Mouse (Mus musculus): ENCODE measurements around the gene Exoc6b. TPM values are rescaled to one million over a fixed set of nuclear protein-coding genes. Genes with fewer than 3 reads are reported as not detected.

Exoc6b gene
- total RNA-seq, 2 experiments from 2014 or later, result 14.0 to 16.3 TPM

- H3K27ac ChIP-seq, result no peak overlapping the region
- intact Hi-C loops (cut with DNase I), result loop anchor here (5.0 kb wide), 1 partner anchor 320 kb away; no protein-coding TSS in a partner anchor
- H3K4me3 ChIP-seq, result no peak overlapping the region
- no peak for DNase-seq
- no peak for TF ChIP-seq CTCF (IDR thresholded peaks at IDR 0.05)
Observed at GRCm38 (mm10) chr6:84581833-84582445, 487.4 kb downstream of the Exoc6b start.

GRCm38 (mm10) chr6:84580979-84581832, 488.1 kb downstream of the Exoc6b start:
- Histone ChIP-seq H3K4me3 (no peak overlapping the region), H3K27ac (no peak overlapping the region)
- DNase-seq, result no peak
- intact Hi-C loops (cut with DNase I), result loop anchor here (5.0 kb wide), 1 partner anchor 319 kb away; no protein-coding TSS in a partner anchor
- no peak for TF ChIP-seq CTCF (IDR thresholded peaks at IDR 0.05)

- TF ChIP-seq CTCF (IDR thresholded peaks at IDR 0.05), result no peak
Observed at GRCm38 (mm10) chr6:84579508-84579907, 489.8 kb downstream of the Exoc6b start.

GRCm38 (mm10) chr6:84578928-84579327, 490.4 kb downstream of the Exoc6b start:
- no peak for DNase-seq
- no peak overlapping the region for H3K27ac ChIP-seq
- peak; percentile 73 for TF ChIP-seq CTCF (IDR thresholded peaks at IDR 0.05)
- H3K4me3 ChIP-seq, result no peak overlapping the region
- intact Hi-C loops (cut with DNase I), result no loop called here

More at GRCm38 (mm10) chr6:84579508-84579907, 489.8 kb downstream of the Exoc6b start:
- DNase-seq, result no peak
- intact Hi-C loops (cut with DNase I), result no loop called here
- no peak overlapping the region for H3K27ac ChIP-seq
- H3K4me3 ChIP-seq, result no peak overlapping the region

- no peak for TF ChIP-seq CTCF (IDR thresholded peaks at IDR 0.05)
- Histone ChIP-seq H3K27ac (no peak overlapping the region), H3K4me3 (no peak overlapping the region)
- no peak for DNase-seq
- intact Hi-C loops (cut with DNase I), result no loop called here
Observed at GRCm38 (mm10) chr6:84577898-84578297, 491.4 kb downstream of the Exoc6b start.

GRCm38 (mm10) chr6:84573905-84574660, 495.2 kb downstream of the Exoc6b start:
- DNase-seq, result no peak
- TF ChIP-seq CTCF (IDR thresholded peaks at IDR 0.05), result no peak
- Histone ChIP-seq H3K27ac (no peak overlapping the region), H3K4me3 (no peak overlapping the region)
- intact Hi-C loops (cut with DNase I), result no loop called here

GRCm38 (mm10) chr6:84570039-84570438, 499.3 kb downstream of the Exoc6b start:
- Histone ChIP-seq H3K27ac (no peak overlapping the region), H3K4me3 (no peak overlapping the region)
- intact Hi-C loops (cut with DNase I), result no loop called here
- no peak for DNase-seq
- TF ChIP-seq CTCF (IDR thresholded peaks at IDR 0.05), result no peak

- DNase-seq, result no peak
- no peak for TF ChIP-seq CTCF (IDR thresholded peaks at IDR 0.05)
- intact Hi-C loops (cut with DNase I), result no loop called here
- no peak overlapping the region for H3K27ac ChIP-seq
- H3K4me3 ChIP-seq, result no peak overlapping the region
Observed at GRCm38 (mm10) chr6:84569590-84569989, 499.7 kb downstream of the Exoc6b start.

GRCm38 (mm10) chr6:84568880-84569279, 500.4 kb downstream of the Exoc6b start:
- Histone ChIP-seq H3K4me3 (no peak overlapping the region), H3K27ac (no peak overlapping the region)
- DNase-seq, result no peak
- TF ChIP-seq CTCF (IDR thresholded peaks at IDR 0.05), result no peak
- intact Hi-C loops (cut with DNase I), result no loop called here

Other genes starting within 250 kb of the Exoc6b start
- gene Spr, start 68.3 kb upstream of the Exoc6b start, total RNA-seq (2021), result 10 to 100 TPM; 40.7 to 57.9 TPM
- not detected for gene Emx1, start 117.9 kb upstream of the Exoc6b start, total RNA-seq (2021)